Mouse (Mus musculus) stomach, embryonic 16.5 days (tissue): ENCODE results near the gene Kbtbd12. TPM values are rescaled to one million over a fixed set of nuclear protein-coding genes. Genes with fewer than 3 reads are reported as not detected.

Experiments
- ATAC-seq: fragments of 200-750 bp; cut with Nextera tagmentation; 2 replicates; pipeline ENCODE4 v1.8.0; 2017; ENCODE audit warnings: moderate number of reproducible peaks, moderate TSS enrichment; ENCODE audit not compliant: insufficient read depth, low FRiP score
- H3K27ac ChIP-seq: fragments of 300-500 bp; sonication (generic); 2 replicates; pipeline ENCODE4 v1.5.1; 2014; ENCODE audit warnings: low read length
- H3K27me3 ChIP-seq: fragments of 300-500 bp; sonication (generic); 2 replicates; pipeline ENCODE4 v1.6.1; 2014; ENCODE audit warnings: low read length, control low read depth, mixed read lengths; ENCODE audit not compliant: control insufficient read depth, insufficient read depth
- H3K36me3 ChIP-seq: fragments of 300-500 bp; sonication (generic); 2 replicates; pipeline ENCODE4 v1.6.1; 2014; ENCODE audit warnings: low read length; ENCODE audit not compliant: control insufficient read depth, insufficient read depth
- H3K4me1 ChIP-seq: fragments of 300-500 bp; sonication (generic); 2 replicates; pipeline ENCODE4 v1.6.1; 2014; ENCODE audit warnings: low read length, control low read depth, mixed read lengths; ENCODE audit not compliant: control insufficient read depth, insufficient read depth
- H3K4me2 ChIP-seq: fragments of 300-500 bp; sonication (generic); 2 replicates; pipeline ENCODE4 v1.6.1; 2014; ENCODE audit warnings: low read depth, low read length, mixed read lengths
- H3K4me3 ChIP-seq: fragments of 300-500 bp; sonication (generic); replicated peaks from 2 replicates; pipeline ENCODE4 v1.5.1; 2014; ENCODE audit warnings: mild to moderate bottlenecking, low read length
- H3K9ac ChIP-seq: fragments of 300-500 bp; sonication (generic); 2 replicates; pipeline ENCODE4 v1.6.1; 2014; ENCODE audit warnings: low read length
- H3K9me3 ChIP-seq: fragments of 300-500 bp; sonication (generic); replicated peaks from 2 replicates; pipeline ENCODE4 v1.6.1; 2016; ENCODE audit warnings: low read length, control low read depth; ENCODE audit not compliant: control insufficient read depth
- WGBS: fragments of 180-500 bp; shearing (Covaris S2); extraction: QIAGEN DNeasy Blood & Tissue Kit; methylation state at CpG from one replicate; pipeline ENCODE4 v1.1.7; 2014; 5-methylcytosine and 5-hydroxymethylcytosine counted together
- polyA plus RNA-seq: library from polyadenylated mRNA; unstranded; fragments of >200 nt; fragmentation: Nextera tagmentation; extraction: Ambion mirVana; gene quantifications from 2 replicates; pipeline ENCODE4 v1.2.1, GENCODE M21; 2015

Gene Kbtbd12
- polyA plus RNA-seq, 1 experiment from 2014 or later = 1.7 TPM

DNA sequence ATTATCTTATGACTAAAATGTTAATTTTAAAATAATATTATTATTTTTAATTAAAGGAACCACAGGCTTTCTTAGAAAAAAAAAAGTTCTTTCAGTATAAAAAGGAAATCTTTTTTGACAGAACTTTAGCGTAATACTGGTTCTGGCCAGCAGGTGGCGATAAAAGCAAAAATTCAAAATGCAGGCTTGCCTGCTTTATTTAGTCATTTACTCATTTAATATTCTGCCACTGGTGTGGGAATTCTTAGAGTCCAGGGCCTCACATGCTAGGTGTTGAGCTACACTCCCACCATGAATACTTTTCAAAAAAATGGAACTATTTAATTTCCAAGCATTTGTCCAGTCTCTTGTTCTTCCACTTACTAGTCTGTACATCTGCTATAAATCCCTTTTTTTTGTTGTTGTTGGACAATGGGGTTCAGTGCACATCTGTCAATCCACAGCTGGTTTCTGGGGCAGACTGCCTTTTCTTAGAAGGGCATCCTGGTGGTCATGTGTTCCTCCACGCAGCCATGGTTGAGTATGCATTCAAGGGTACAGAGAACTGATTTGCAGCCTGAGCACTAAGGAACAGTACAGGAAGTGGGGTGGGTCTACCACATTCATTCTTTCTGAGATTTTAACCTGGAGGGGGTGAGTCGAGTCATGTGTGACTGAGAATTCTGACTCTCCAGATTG, 88.5 kb downstream of the Kbtbd12 start:
- WGBS = 33% methylated on average over 4 of the region's 4 CpGs
- Histone ChIP-seq H3K4me1 (no peaks in the 10 kb centered on the region), H3K9me3 (no peaks in the 10 kb centered on the region), H3K36me3 (no peaks in the 10 kb centered on the region), H3K27ac (no peak overlapping the region), H3K4me3 (no peak overlapping the region), H3K27me3 (peaks cover 23% of the 10 kb centered on the region), H3K9ac (no peak overlapping the region), H3K4me2 (no peak overlapping the region)
- no peak for ATAC-seq

DNA sequence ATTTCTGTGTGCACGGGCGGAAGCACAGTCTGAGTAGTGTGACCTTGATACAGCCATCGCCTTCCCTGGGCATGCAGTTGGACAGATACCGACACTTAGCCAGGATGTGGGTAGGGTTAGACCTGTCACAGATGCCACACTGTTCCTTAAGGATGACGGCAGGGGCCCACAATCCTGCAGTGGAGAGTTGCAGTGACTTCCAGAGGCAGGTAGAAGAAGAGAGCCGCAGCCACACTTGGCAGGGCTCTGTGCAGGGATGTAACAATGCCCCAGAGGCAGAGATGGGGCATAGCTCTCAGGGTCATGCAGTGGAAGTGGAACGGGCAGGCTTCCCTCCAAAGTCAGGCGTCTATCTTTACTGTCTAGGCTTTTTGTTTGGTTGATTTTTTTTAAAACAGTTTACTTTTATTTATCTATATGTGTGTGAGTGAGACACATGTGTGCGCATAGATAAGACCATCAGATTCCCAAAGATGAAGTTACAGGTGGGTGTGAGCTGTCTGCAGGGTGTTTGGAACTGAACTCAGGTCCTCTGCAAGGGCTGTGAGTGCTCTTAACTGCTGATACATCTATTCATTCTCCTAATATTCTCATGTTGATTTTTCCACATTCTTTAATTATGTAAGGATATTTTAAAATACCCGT, 89.2 kb downstream of the Kbtbd12 start:
- H3K27me3 ChIP-seq = peaks cover 23% of the 10 kb centered on the region
- H3K4me3 ChIP-seq = no peak overlapping the region
- no peak overlapping the region for H3K27ac ChIP-seq
- WGBS = 70% methylated on average over 10 of the region's 10 CpGs
- no peaks in the 10 kb centered on the region for H3K9me3 ChIP-seq
- no peak overlapping the region for H3K4me2 ChIP-seq
- H3K4me1 ChIP-seq = no peaks in the 10 kb centered on the region
- no peaks in the 10 kb centered on the region for H3K36me3 ChIP-seq
- no peak for ATAC-seq
- H3K9ac ChIP-seq = no peak overlapping the region

DNA sequence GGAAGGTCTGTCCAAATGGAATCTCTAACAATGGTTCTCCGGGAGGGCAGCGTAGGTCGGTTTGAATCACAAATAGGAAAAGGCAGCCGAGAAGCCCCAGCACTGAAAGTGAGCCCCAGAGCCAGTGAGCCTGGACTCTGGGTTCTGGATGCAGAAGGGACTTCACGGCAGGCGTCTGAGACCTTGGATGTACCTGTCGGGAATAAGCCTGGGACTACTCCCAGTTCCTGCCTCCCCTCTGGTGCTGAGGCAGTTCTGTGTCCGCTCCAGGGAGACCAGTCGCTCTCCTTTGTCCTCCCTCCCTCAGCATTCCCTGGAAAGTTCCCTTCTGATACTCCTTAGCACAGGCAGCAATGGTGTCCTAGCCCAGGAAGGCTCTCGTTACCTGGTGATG, 92.4 kb downstream of the Kbtbd12 start:
- Histone ChIP-seq H3K4me2 (no peak overlapping the region), H3K36me3 (no peaks in the 10 kb centered on the region), H3K27me3 (peaks cover 23% of the 10 kb centered on the region), H3K9me3 (no peaks in the 10 kb centered on the region), H3K27ac (no peak overlapping the region), H3K9ac (no peak overlapping the region), H3K4me1 (no peaks in the 10 kb centered on the region), H3K4me3 (no peak overlapping the region)
- WGBS = 38% methylated on average over 10 of the region's 10 CpGs
- no peak for ATAC-seq

DNA sequence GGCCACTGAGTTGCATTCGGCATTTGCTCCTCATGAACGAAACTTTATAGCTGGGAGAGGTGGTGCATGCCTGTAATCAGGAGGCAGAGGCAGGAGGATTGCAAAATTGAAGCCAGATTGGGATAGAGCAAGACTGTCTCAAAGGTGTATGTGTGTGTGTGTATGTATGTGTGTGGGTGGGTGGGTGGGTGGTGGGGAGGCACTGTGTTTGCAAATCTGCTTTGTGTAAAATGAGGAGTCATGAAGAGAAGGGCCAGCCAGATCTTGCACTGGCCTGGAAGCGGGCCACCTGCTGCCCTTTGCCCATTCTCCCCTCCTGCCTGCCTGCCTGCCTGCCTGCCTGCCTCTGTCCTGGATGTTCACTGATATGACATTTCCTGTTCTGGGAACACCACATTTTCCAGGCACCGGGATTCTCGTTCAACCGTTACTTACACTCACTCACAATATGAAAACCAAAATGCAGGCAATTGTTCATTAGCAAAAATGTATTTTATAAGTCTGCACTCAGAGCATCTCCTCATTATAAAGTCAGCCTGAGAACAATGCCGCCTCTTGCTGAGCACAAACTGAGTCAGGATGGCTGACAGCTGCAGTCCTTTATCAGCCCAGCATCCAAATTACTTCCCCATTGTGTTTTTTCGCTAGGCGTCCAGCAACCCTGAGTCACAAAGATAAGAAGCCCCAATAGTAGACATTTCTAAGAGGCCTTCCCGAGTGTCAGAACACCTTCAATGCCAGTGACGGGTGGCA, 92.9 kb downstream of the Kbtbd12 start:
- Histone ChIP-seq H3K36me3 (no peaks in the 10 kb centered on the region), H3K27ac (no peak overlapping the region), H3K4me3 (no peak overlapping the region), H3K27me3 (peaks cover 23% of the 10 kb centered on the region), H3K4me1 (no peaks in the 10 kb centered on the region), H3K9me3 (no peaks in the 10 kb centered on the region), H3K4me2 (no peak overlapping the region), H3K9ac (no peak overlapping the region)
- WGBS = 42% methylated on average over 11 of the region's 11 CpGs
- no peak for ATAC-seq

DNA sequence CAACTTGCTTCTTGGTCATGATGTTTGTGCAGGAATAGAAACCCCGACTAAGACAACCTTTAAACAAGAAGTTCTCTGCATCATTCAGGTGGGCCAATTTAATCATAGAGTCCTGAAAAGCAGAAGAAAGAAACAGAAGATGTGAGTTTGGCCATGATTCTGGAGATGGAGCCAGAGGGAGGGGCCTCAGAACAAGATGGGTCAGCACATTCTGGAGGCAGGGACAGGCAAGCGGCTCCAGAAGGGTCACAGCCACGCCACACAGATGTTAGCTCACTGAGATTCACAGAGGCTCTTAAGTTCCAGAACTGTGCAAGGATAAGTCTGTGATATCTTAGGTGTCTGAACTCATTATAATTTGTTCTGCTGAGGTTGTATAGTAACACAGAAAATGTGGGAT, 93.5 kb downstream of the Kbtbd12 start:
- Histone ChIP-seq H3K4me3 (no peak overlapping the region), H3K27me3 (peaks cover 23% of the 10 kb centered on the region)

DNA sequence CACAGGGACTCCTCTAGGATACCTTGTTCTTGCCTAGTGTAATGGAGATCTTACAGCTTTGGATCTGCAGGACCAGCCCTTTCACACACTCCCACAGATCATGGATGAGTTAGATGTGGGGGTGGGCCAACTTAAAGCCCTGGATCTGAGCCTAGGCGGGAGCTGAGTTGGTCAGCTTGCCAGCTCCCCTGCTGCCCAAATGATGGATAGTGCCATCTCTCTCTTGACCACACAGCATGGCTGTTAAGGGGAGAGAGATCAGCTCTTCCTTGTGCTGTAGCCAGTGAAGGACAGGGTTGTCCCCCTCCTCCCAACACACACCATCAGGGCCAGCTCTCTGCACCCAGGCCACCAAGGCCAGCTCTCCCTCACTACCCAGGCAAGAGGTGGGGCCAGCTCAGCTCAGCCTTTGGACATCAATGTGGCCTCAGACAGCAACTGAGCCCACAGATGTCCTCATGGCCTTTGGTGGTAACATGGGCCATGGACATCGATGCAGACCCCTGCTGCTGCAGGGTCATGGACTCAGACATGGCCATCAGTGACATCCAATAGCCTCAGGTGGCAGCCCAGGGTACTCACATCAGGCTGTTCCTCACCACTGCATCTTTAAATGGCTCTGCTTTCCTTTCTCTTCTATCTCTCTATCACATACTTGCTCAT, 97.5 kb downstream of the Kbtbd12 start:
- WGBS = 65% methylated on average over 2 of the region's 2 CpGs

More for the DNA sequence above, 93.5 kb downstream of the Kbtbd12 start:
- H3K9ac ChIP-seq = no peak overlapping the region
- ATAC-seq = no peak
- no peak overlapping the region for H3K4me2 ChIP-seq
- H3K4me1 ChIP-seq = no peaks in the 10 kb centered on the region
- H3K9me3 ChIP-seq = no peaks in the 10 kb centered on the region
- H3K36me3 ChIP-seq = no peaks in the 10 kb centered on the region
- H3K27ac ChIP-seq = no peak overlapping the region
- WGBS = 83% methylated on average over 3 of the region's 3 CpGs

DNA sequence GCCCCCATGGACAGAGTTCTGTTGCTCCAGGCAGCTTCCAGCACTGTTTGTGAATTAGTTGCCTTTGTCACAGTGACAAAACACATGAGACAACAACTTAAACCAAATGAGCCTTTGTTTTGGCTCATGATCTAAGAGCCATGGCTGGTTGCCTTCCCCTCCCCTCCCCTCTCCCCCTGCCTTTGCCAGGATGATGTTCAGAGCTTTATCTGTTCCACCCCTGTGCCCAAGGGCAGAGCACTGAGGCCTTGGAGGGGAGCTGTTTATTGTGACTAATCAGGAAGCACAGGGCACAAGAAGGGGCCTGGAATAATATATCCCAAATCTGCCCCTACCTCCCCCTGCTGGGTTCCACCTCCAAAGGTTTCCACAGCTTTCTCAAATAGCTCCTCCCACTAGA, 107.4 kb downstream of the Kbtbd12 start:
- ATAC-seq = no peak
- Histone ChIP-seq H3K9ac (no peak overlapping the region), H3K9me3 (no peaks in the 10 kb centered on the region), H3K4me1 (no peaks in the 10 kb centered on the region), H3K27ac (no peak overlapping the region), H3K27me3 (no peaks in the 10 kb centered on the region), H3K36me3 (no peaks in the 10 kb centered on the region), H3K4me3 (no peak overlapping the region), H3K4me2 (no peak overlapping the region)

More for the DNA sequence above, 97.5 kb downstream of the Kbtbd12 start:
- Histone ChIP-seq H3K4me2 (no peak overlapping the region), H3K9me3 (no peaks in the 10 kb centered on the region), H3K4me3 (no peak overlapping the region), H3K27ac (no peak overlapping the region), H3K9ac (no peak overlapping the region), H3K36me3 (no peaks in the 10 kb centered on the region), H3K4me1 (no peaks in the 10 kb centered on the region), H3K27me3 (peaks cover 8% of the 10 kb centered on the region)
- ATAC-seq = no peak

DNA sequence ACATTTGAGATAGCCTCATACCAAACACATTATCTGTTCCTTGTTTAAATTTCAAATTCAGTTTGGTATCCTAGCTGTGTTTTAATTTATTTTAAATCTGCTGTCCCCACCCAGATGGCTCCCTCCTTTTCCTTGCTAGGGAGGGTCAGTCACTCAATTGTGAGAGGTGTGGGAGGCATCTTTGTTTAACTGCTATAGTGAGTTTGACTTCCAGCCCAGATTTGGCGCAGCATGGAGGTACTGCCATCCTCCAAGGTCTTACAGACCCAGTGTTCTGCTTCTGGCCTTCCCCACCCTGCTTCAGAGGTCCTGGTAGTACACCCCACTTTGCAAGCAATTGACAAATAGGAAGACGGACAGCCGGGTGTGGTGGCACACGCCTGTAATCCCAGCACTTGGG, 113.7 kb downstream of the Kbtbd12 start:
- H3K9me3 ChIP-seq = no peaks in the 10 kb centered on the region
- no peak for ATAC-seq
- H3K4me1 ChIP-seq = peaks cover 5% of the 10 kb centered on the region
- H3K27me3 ChIP-seq = no peaks in the 10 kb centered on the region
- H3K4me3 ChIP-seq = no peak overlapping the region
- H3K27ac ChIP-seq = no peak overlapping the region
- H3K36me3 ChIP-seq = no peaks in the 10 kb centered on the region
- 81% methylated on average over 4 of the region's 4 CpGs for WGBS
- no peak overlapping the region for H3K9ac ChIP-seq
- H3K4me2 ChIP-seq = no peak overlapping the region

DNA sequence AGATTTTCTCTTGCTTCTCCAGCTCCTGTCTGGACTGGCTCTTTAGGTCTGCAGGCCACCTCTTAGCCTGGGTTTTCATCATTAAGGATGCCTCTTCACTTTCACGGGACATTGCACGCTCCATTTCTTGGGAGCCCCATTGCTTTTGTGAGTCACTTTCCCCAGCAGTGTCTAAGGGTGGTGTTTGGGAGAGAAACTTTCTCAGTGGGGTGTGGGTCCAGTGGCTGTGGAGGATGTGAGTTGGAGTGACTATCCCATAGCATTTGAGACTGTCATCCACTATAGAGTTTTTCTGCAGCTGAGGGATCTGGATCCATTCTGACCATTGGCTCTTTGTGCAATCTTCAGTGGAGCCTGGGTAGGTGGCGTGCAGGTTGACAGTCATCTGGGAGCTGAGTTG, 114.3 kb downstream of the Kbtbd12 start:
- no peak overlapping the region for H3K9ac ChIP-seq
- ATAC-seq = no peak
- no peak overlapping the region for H3K27ac ChIP-seq
- H3K4me1 ChIP-seq = peaks cover 5% of the 10 kb centered on the region
- no peak overlapping the region for H3K4me2 ChIP-seq
- no peak overlapping the region for H3K4me3 ChIP-seq
- WGBS = 87% methylated on average over 3 of the region's 3 CpGs
- no peaks in the 10 kb centered on the region for H3K9me3 ChIP-seq
- H3K36me3 ChIP-seq = no peaks in the 10 kb centered on the region
- H3K27me3 ChIP-seq = no peaks in the 10 kb centered on the region
